Mouse (Mus musculus) hindbrain, embryonic 10.5 days (tissue): ENCODE data around the gene Colgalt2. TPM values are rescaled to one million over a fixed set of nuclear protein-coding genes. Genes with fewer than 3 reads are reported as not detected.

Experiments used
- DNase-seq: peaks from one replicate; pipeline ENCODE4 v3.0.0-alpha.2; 2017; ENCODE audit warnings: low spot score
- H3K27ac ChIP-seq: fragments of 300-500 bp; sonication (generic); 2 replicates; pipeline ENCODE4 v1.5.1; 2016; ENCODE audit warnings: mild to moderate bottlenecking, moderate library complexity
- H3K27me3 ChIP-seq: fragments of 300-500 bp; sonication (generic); 2 replicates; pipeline ENCODE4 v1.6.1; 2016; ENCODE audit warnings: mild to moderate bottlenecking; ENCODE audit not compliant: poor library complexity, insufficient read depth, severe bottlenecking
- H3K36me3 ChIP-seq: fragments of 300-500 bp; sonication (generic); 2 replicates; pipeline ENCODE4 v1.6.1; 2016; ENCODE audit warnings: mild to moderate bottlenecking, moderate library complexity
- H3K4me1 ChIP-seq: fragments of 300-500 bp; sonication (generic); replicated peaks from 2 replicates; pipeline ENCODE4 v1.6.1; 2016; ENCODE audit warnings: mild to moderate bottlenecking
- H3K4me3 ChIP-seq: fragments of 300-500 bp; sonication (generic); 2 replicates; pipeline ENCODE4 v1.5.1; 2016; ENCODE audit warnings: mild to moderate bottlenecking, moderate library complexity
- H3K9me3 ChIP-seq: fragments of 300-500 bp; sonication (generic); 2 replicates; pipeline ENCODE4 v1.6.1; 2016; ENCODE audit warnings: mild to moderate bottlenecking, moderate library complexity
- WGBS: fragments of 180-500 bp; shearing (Covaris S2); methylation state at CpG from one replicate; pipeline ENCODE4 v1.1.7; 2016; 5-methylcytosine and 5-hydroxymethylcytosine counted together
- polyA plus RNA-seq: library from polyadenylated mRNA; unstranded; fragments of >200 nt; fragmentation: Nextera tagmentation; extraction: Ambion mirVana; gene quantifications from 2 replicates; pipeline ENCODE4 v1.2.1, GENCODE M21; 2016

The Colgalt2 gene
- polyA plus RNA-seq, 1 experiment from 2014 or later, result 1.7 TPM

DNA sequence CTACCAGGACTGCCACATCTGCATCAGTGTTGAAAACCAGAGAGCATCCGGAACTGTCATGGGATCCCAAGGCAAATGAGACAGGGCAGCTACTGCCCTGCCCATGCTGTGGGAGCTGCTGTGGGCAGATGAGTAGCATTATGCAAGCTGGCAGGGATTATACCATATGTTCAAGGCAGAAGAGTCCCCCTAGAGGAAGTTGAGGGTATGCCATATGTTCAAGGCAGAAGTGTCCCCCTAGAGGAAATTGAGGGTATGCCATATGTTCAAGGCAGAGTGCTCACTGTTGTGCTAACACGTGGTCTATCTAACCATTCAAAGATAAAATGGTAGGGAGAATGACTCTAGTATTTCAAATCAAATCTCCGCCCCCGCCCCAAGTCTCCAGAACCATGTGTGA is 111.6 kb downstream of the Colgalt2 start:
- DNase-seq, result no peak
- 0 out of 2 replicates have a peak, but pooled peaks cover 4% of the 10 kb centered on the region for H3K4me1 ChIP-seq
- no peak overlapping the region for H3K27ac ChIP-seq
- H3K4me3 ChIP-seq, result no peak overlapping the region
- H3K36me3 ChIP-seq, result no peaks in the 10 kb centered on the region; the same call in 1 of the 2 replicates
- WGBS, result 73% methylated on average over 4 of the region's 4 CpGs
- no peaks in the 10 kb centered on the region for H3K9me3 ChIP-seq
- H3K27me3 ChIP-seq, result no peaks in the 10 kb centered on the region

- no peaks in the 10 kb centered on the region for H3K27me3 ChIP-seq
- H3K27ac ChIP-seq, result no peak overlapping the region
- peaks cover 20% of the 10 kb centered on the region for H3K36me3 ChIP-seq
- DNase-seq, result no peak
- no peaks in the 10 kb centered on the region for H3K9me3 ChIP-seq
- H3K4me1 ChIP-seq, result 0 out of 2 replicates have a peak, but pooled peaks cover 4% of the 10 kb centered on the region
- WGBS, result 71% methylated on average over 4 of the region's 4 CpGs
- no peak overlapping the region for H3K4me3 ChIP-seq
These were observed 114.6 kb downstream of the Colgalt2 start for GRCm38 (mm10) chr1:152514256-152514655.

DNA sequence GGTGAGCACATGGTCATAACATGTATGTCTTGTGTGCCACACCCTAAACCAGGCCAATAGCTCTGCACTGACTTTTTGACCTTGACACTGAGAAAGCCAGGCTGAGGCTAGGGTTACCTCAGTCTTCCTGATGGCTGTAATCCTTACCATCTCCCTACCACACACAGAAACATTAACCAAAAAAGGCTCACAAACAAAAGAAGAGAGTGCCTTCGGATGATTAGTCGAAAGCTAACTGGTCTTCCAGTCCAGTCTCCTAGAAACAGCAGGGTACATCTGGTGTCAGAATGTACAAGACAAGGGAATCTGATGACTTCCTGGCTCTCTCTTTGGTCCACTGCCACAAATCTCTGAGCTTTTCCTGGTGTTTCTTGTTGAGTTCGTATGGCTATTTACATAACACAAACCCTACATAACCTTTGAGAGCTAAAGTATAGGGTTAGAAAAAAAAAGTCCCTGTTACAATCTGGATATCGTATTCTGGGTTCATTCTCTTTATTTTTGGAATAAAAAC is 117.5 kb downstream of the Colgalt2 start:
- 91% methylated on average over 4 of the region's 4 CpGs for WGBS
- H3K4me3 ChIP-seq, result no peak overlapping the region
- H3K36me3 ChIP-seq, result peaks cover 45% of the 10 kb centered on the region
- DNase-seq, result no peak
- no peaks in the 10 kb centered on the region for H3K27me3 ChIP-seq
- H3K9me3 ChIP-seq, result no peaks in the 10 kb centered on the region
- H3K27ac ChIP-seq, result no peak overlapping the region
- 0 out of 2 replicates have a peak, but pooled peaks cover 4% of the 10 kb centered on the region for H3K4me1 ChIP-seq

- no peaks in the 10 kb centered on the region for H3K4me1 ChIP-seq
- peaks cover 64% of the 10 kb centered on the region for H3K36me3 ChIP-seq
- 95% methylated on average over 8 of the region's 8 CpGs for WGBS
- no peak overlapping the region for H3K4me3 ChIP-seq
- H3K27me3 ChIP-seq, result no peaks in the 10 kb centered on the region
- no peaks in the 10 kb centered on the region for H3K9me3 ChIP-seq
- DNase-seq, result no peak
- no peak overlapping the region for H3K27ac ChIP-seq
These were observed 119.3 kb downstream of the Colgalt2 start for GRCm38 (mm10) chr1:152518971-152519370.

GRCm38 (mm10) chr1:152520798-152521575 is 121.4 kb downstream of the Colgalt2 start:
- no peak overlapping the region for H3K4me3 ChIP-seq
- peak; percentile 71 for DNase-seq
- H3K4me1 ChIP-seq, result peaks cover 4% of the 10 kb centered on the region; the same call in 1 of the 2 replicates
- no peak overlapping the region for H3K27ac ChIP-seq
- WGBS, result 76% methylated on average over 16 of the region's 16 CpGs
- H3K27me3 ChIP-seq, result no peaks in the 10 kb centered on the region
- peaks cover 71% of the 10 kb centered on the region for H3K36me3 ChIP-seq
- no peaks in the 10 kb centered on the region for H3K9me3 ChIP-seq

DNA sequence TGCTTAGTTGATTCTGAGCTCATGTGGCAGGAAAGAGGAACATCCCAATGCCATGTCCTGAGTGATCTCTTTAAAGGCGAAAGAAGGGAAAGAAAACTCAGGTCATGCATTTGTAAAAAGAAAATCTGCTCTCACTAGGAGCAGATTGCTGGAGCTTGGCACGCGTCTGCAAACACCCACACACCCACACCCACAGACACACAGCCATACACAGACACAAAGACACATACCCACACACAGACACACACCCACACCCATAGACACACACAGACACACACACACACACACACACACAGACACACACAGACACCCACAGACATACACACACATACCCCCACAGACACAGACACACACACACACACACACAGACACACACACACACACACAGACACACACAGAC is 122.6 kb downstream of the Colgalt2 start:
- WGBS, result 86% methylated on average over 3 of the region's 3 CpGs
- Histone ChIP-seq H3K27me3 (no peaks in the 10 kb centered on the region), H3K4me3 (no peak overlapping the region), H3K4me1 (peaks cover 4% of the 10 kb centered on the region; the same call in 1 of the 2 replicates), H3K9me3 (no peaks in the 10 kb centered on the region), H3K27ac (no peak overlapping the region), H3K36me3 (peaks cover 77% of the 10 kb centered on the region)
- DNase-seq, result no peak

GRCm38 (mm10) chr1:152523292-152523691 is 123.7 kb downstream of the Colgalt2 start:
- WGBS, result 87% methylated on average over 11 of the region's 11 CpGs
- H3K4me3 ChIP-seq, result no peak overlapping the region
- no peak for DNase-seq
- no peak overlapping the region for H3K27ac ChIP-seq
- H3K27me3 ChIP-seq, result no peaks in the 10 kb centered on the region
- H3K4me1 ChIP-seq, result peaks cover 4% of the 10 kb centered on the region; the same call in 1 of the 2 replicates
- H3K9me3 ChIP-seq, result no peaks in the 10 kb centered on the region
- peaks cover 79% of the 10 kb centered on the region for H3K36me3 ChIP-seq

- Histone ChIP-seq H3K27me3 (no peaks in the 10 kb centered on the region), H3K36me3 (peaks cover 73% of the 10 kb centered on the region), H3K27ac (no peak overlapping the region), H3K4me1 (peaks cover 4% of the 10 kb centered on the region; the same call in 1 of the 2 replicates), H3K9me3 (no peaks in the 10 kb centered on the region), H3K4me3 (no peak overlapping the region)
- 89% methylated on average over 22 of the region's 22 CpGs for WGBS
- no peak for DNase-seq
These were observed 124.7 kb downstream of the Colgalt2 start for GRCm38 (mm10) chr1:152524098-152524892.

- WGBS, result 27% methylated on average over 6 of the region's 6 CpGs
- Histone ChIP-seq H3K36me3 (peaks cover 68% of the 10 kb centered on the region), H3K27ac (peak overlapping the region; percentile 31)
These were observed 125.5 kb downstream of the Colgalt2 start for GRCm38 (mm10) chr1:152524987-152525648.

DNA sequence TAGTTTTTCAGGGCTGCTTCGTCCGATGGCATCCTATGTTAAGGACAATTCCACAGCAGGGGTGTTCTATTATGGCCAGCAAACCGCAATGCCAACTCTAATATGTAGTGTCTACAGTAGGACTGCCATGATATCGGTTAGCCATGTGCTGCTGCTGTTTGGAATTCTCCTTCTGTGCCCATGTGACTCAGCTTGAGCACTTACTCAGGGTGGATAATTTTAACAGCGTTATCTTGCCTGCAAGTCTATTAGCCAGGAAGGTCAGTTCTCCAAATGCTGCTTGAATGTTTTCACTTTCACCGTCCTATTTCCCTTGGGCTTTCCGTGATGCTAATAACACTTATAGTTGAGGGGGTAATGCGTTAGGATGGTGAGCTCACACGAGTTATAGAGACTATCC is 126.5 kb downstream of the Colgalt2 start:
- 83% methylated on average over 9 of the region's 9 CpGs for WGBS
- peaks cover 4% of the 10 kb centered on the region; the same call in 1 of the 2 replicates for H3K4me1 ChIP-seq
- H3K27ac ChIP-seq, result no peak overlapping the region

More at GRCm38 (mm10) chr1:152524987-152525648, 125.5 kb downstream of the Colgalt2 start:
- Histone ChIP-seq H3K4me1 (peaks cover 4% of the 10 kb centered on the region; the same call in 1 of the 2 replicates), H3K9me3 (no peaks in the 10 kb centered on the region), H3K27me3 (no peaks in the 10 kb centered on the region), H3K4me3 (no peak overlapping the region)
- DNase-seq, result peak; percentile 71

GRCm38 (mm10) chr1:152528214-152528613 is 128.6 kb downstream of the Colgalt2 start:
- WGBS, result 91% methylated on average over 6 of the region's 6 CpGs
- H3K36me3 ChIP-seq, result peaks cover 61% of the 10 kb centered on the region

More for the DNA sequence above, 126.5 kb downstream of the Colgalt2 start:
- H3K27me3 ChIP-seq, result no peaks in the 10 kb centered on the region
- no peak for DNase-seq
- peaks cover 70% of the 10 kb centered on the region for H3K36me3 ChIP-seq
- no peaks in the 10 kb centered on the region for H3K9me3 ChIP-seq
- H3K4me3 ChIP-seq, result no peak overlapping the region

DNA sequence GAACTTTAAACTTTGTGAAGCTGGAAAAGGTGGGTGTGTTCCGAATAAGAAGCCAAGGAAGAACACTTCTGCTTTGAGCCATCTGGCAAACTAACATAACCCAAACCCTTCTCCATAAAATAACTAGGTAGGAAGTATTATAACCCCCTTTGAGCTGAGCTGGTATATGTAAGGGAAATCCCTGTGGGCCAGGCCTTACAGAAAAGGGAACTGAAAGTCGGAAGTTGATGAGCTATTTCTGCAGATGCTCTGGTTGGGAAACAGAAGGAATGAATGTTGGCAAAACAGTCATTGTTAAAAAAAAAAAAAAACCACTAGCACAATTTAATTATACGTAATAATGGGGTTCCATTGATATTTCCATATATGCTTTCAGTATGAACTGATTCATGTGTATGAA is 129.1 kb downstream of the Colgalt2 start:
- peaks cover 58% of the 10 kb centered on the region for H3K36me3 ChIP-seq
- H3K9me3 ChIP-seq, result no peaks in the 10 kb centered on the region
- peaks cover 14% of the 10 kb centered on the region for H3K4me1 ChIP-seq
- no peak overlapping the region for H3K27ac ChIP-seq
- H3K27me3 ChIP-seq, result no peaks in the 10 kb centered on the region
- WGBS, result 89% methylated on average over 3 of the region's 3 CpGs
- DNase-seq, result no peak
- H3K4me3 ChIP-seq, result no peak overlapping the region

More at GRCm38 (mm10) chr1:152528214-152528613, 128.6 kb downstream of the Colgalt2 start:
- peaks cover 14% of the 10 kb centered on the region for H3K4me1 ChIP-seq
- H3K27me3 ChIP-seq, result no peaks in the 10 kb centered on the region
- no peak for DNase-seq
- H3K9me3 ChIP-seq, result no peaks in the 10 kb centered on the region
- no peak overlapping the region for H3K27ac ChIP-seq
- H3K4me3 ChIP-seq, result no peak overlapping the region
